Mouse (Mus musculus) heart, adult 11 months (tissue): ENCODE measurements at regions not wholly inside any gene's neighbourhood (a gene's known extent, or its start where the extent isn't known, plus 50 kb on each side); places are given as distances from the start of the nearest gene placed in this dataset.
A peak's percentile ranks its signal among the peaks of the same experiment; 100 is the strongest.
"Not testable (repeated sequence)": the region's sequence is repeated elsewhere in the genome, so short reads cannot be mapped to it uniquely, and the experiment has no call there.

Experiments
- DNase-seq: peaks from one replicate; pipeline ENCODE4 v3.0.0; 2022

- no peak for DNase-seq
Measured at GRCm38 (mm10) chr12:46398875-46399652, 419.7 kb downstream of the Nova1 start.

- DNase-seq = no peak
Measured at GRCm38 (mm10) chr12:46395245-46395644, 423.5 kb downstream of the Nova1 start.

- no peak for DNase-seq
Measured at GRCm38 (mm10) chr12:46393769-46394168, 425.0 kb downstream of the Nova1 start.

- no peak for DNase-seq
Measured at GRCm38 (mm10) chr12:46378914-46379313, 439.8 kb downstream of the Nova1 start.

GRCm38 (mm10) chr12:46371747-46372146, 447.0 kb downstream of the Nova1 start:
- DNase-seq = no peak

- no peak for DNase-seq
Measured at GRCm38 (mm10) chr12:46333376-46333775, 485.4 kb downstream of the Nova1 start.

- no peak for DNase-seq
Measured at GRCm38 (mm10) chr12:46327865-46328264, 490.9 kb downstream of the Nova1 start.

- DNase-seq = no peak
Measured at GRCm38 (mm10) chr12:46323276-46323675, 495.5 kb downstream of the Nova1 start.

- no peak for DNase-seq
Measured at GRCm38 (mm10) chr12:46303136-46303797, 515.5 kb downstream of the Nova1 start.

GRCm38 (mm10) chr12:46298926-46299325, 519.8 kb downstream of the Nova1 start:
- DNase-seq = peak; percentile 82

GRCm38 (mm10) chr12:46284519-46284918, 534.2 kb downstream of the Nova1 start:
- DNase-seq = no peak

- DNase-seq = no peak
Measured at GRCm38 (mm10) chr12:46248402-46249018, 570.2 kb downstream of the Nova1 start.

- no peak for DNase-seq
Measured at GRCm38 (mm10) chr12:46244925-46245324, 573.8 kb downstream of the Nova1 start.

- DNase-seq = peak; percentile 67
Measured at GRCm38 (mm10) chr12:46232359-46232758, 586.4 kb downstream of the Nova1 start.

- not testable (repeated sequence) for DNase-seq
Measured at GRCm38 (mm10) chr12:46215328-46215727, 603.4 kb downstream of the Nova1 start.

- DNase-seq = no peak
Measured at GRCm38 (mm10) chr12:46199076-46199475, 619.7 kb downstream of the Nova1 start.

GRCm38 (mm10) chr12:46197482-46198101, 621.1 kb downstream of the Nova1 start:
- no peak for DNase-seq

GRCm38 (mm10) chr12:46194173-46194572, 624.6 kb downstream of the Nova1 start:
- DNase-seq = no peak
